Mouse (Mus musculus) heart, embryonic 11.5 days (tissue): ENCODE results near the gene Unc13a. TPM values are rescaled to one million over a fixed set of nuclear protein-coding genes. Genes with fewer than 3 reads are reported as not detected.

Experiments used
- ATAC-seq: fragments of 200-750 bp; cut with Nextera tagmentation; replicated peaks from 2 replicates; pipeline ENCODE4 v1.8.0; 2017; ENCODE audit warnings: moderate library complexity; ENCODE audit not compliant: insufficient number of reproducible peaks, low FRiP score, low TSS enrichment
- H3K27ac ChIP-seq: fragments of 300-500 bp; sonication (generic); 2 replicates; pipeline ENCODE4 v1.5.1; 2014; ENCODE audit warnings: mild to moderate bottlenecking, low read depth, low read length
- H3K27me3 ChIP-seq: fragments of 300-500 bp; sonication (generic); 2 replicates; pipeline ENCODE4 v1.6.1; 2014; ENCODE audit warnings: mild to moderate bottlenecking, low read length, mixed read lengths; ENCODE audit not compliant: control insufficient read depth, insufficient read depth
- H3K36me3 ChIP-seq: fragments of 300-500 bp; sonication (generic); 2 replicates; pipeline ENCODE4 v1.6.1; 2014; ENCODE audit warnings: mild to moderate bottlenecking, low read length, moderate library complexity, mixed read lengths; ENCODE audit not compliant: control insufficient read depth, insufficient read depth
- H3K4me1 ChIP-seq: fragments of 300-500 bp; sonication (generic); 2 replicates; pipeline ENCODE4 v1.6.1; 2014; ENCODE audit warnings: low read length; ENCODE audit not compliant: control insufficient read depth, insufficient read depth
- H3K4me2 ChIP-seq: fragments of 300-500 bp; sonication (generic); 2 replicates; pipeline ENCODE4 v1.6.1; 2014; ENCODE audit warnings: mild to moderate bottlenecking, moderate library complexity
- H3K4me3 ChIP-seq: fragments of 300-500 bp; sonication (generic); 2 replicates; pipeline ENCODE4 v1.5.1; 2014; ENCODE audit warnings: low read depth, low read length
- H3K9ac ChIP-seq: fragments of 300-500 bp; sonication (generic); 2 replicates; pipeline ENCODE4 v1.6.1; 2014; ENCODE audit warnings: mild to moderate bottlenecking, low read depth, low read length, moderate library complexity
- H3K9me3 ChIP-seq: fragments of 300-500 bp; sonication (generic); replicated peaks from 2 replicates; pipeline ENCODE4 v1.6.1; 2016; ENCODE audit warnings: low read length; ENCODE audit not compliant: control insufficient read depth
- WGBS: fragments of 180-500 bp; shearing (Covaris S2); extraction: QIAGEN DNeasy Blood & Tissue Kit; methylation state at CpG from one replicate; pipeline ENCODE4 v1.1.7; 2014; ENCODE audit not compliant: insufficient replicate concordance; 5-methylcytosine and 5-hydroxymethylcytosine counted together
- polyA plus RNA-seq: library from polyadenylated mRNA; unstranded; fragments of >200 nt; fragmentation: Nextera tagmentation; extraction: Ambion mirVana; gene quantifications from 2 replicates; pipeline ENCODE4 v1.2.1, GENCODE M21; 2014

Gene Unc13a
- polyA plus RNA-seq, 1 experiment from 2014 or later, result 0.63 TPM

- Histone ChIP-seq H3K4me1 (peaks cover 23% of the 10 kb centered on the region), H3K36me3 (no peaks in the 10 kb centered on the region), H3K9ac (peak within 1 kb of the TSS; percentile 89), H3K9me3 (no peaks in the 10 kb centered on the region), H3K4me2 (peak within 1 kb of the TSS; percentile 93), H3K27me3 (peaks cover 48% of the 10 kb centered on the region), H3K4me3 (peak within 1 kb of the TSS; percentile 80), H3K27ac (peak within 1 kb of the TSS; percentile 62)
- ATAC-seq, result 0 out of 2 replicates have a peak, but pooled peaks have one; percentile 19
- WGBS, result 2% methylated on average over 40 of the region's 40 CpGs
Measured at GRCm38 (mm10) chr8:71676020-71676741, 4.6 kb upstream of the Unc13a start, which contains the start of gene Jak3. Gene Jak3, plus strand, starts transcription at chr8:71676296.

GRCm38 (mm10) chr8:71675456-71676019 is 4.0 kb upstream of the Unc13a start:
- Histone ChIP-seq H3K36me3 (no peaks in the 10 kb centered on the region), H3K9ac (peak overlapping the region; percentile 89), H3K4me1 (peaks cover 23% of the 10 kb centered on the region), H3K27me3 (peaks cover 42% of the 10 kb centered on the region), H3K4me2 (peak overlapping the region; percentile 93), H3K4me3 (peak overlapping the region; percentile 80), H3K27ac (no peak overlapping the region), H3K9me3 (no peaks in the 10 kb centered on the region)
- WGBS, result 38% methylated on average over 9 of the region's 9 CpGs
- no peak for ATAC-seq

- Histone ChIP-seq H3K27ac (no peak overlapping the region), H3K4me3 (no peak overlapping the region), H3K9ac (no peak overlapping the region), H3K9me3 (no peaks in the 10 kb centered on the region), H3K27me3 (peaks cover 33% of the 10 kb centered on the region), H3K4me2 (no peak overlapping the region), H3K36me3 (no peaks in the 10 kb centered on the region), H3K4me1 (peaks cover 22% of the 10 kb centered on the region)
- ATAC-seq, result no peak
- WGBS, result 60% methylated on average over 2 of the region's 2 CpGs
Measured at GRCm38 (mm10) chr8:71674071-71674470, 2.5 kb upstream of the Unc13a start.

GRCm38 (mm10) chr8:71672168-71672735 is 695 bp upstream of the Unc13a start:
- Histone ChIP-seq H3K9ac (0 out of 2 replicates have a peak overlapping the region, but pooled peaks have one; percentile 18), H3K4me2 (peak overlapping the region; percentile 94), H3K27ac (no peak overlapping the region), H3K9me3 (no peaks in the 10 kb centered on the region), H3K36me3 (no peaks in the 10 kb centered on the region), H3K4me3 (peak overlapping the region; percentile 45; the same call in 1 of the 2 replicates), H3K4me1 (peaks cover 36% of the 10 kb centered on the region), H3K27me3 (peaks cover 15% of the 10 kb centered on the region)
- ATAC-seq, result no peak
- 64% methylated on average over 6 of the region's 6 CpGs for WGBS

GRCm38 (mm10) chr8:71670621-71671548 is 672 bp downstream of the Unc13a start:
- peak overlapping the region; percentile 94 for H3K4me2 ChIP-seq
- H3K27me3 ChIP-seq, result peaks cover 15% of the 10 kb centered on the region
- H3K9ac ChIP-seq, result 0 out of 2 replicates have a peak overlapping the region, but pooled peaks have one; percentile 43
- peak overlapping the region; percentile 45 for H3K4me3 ChIP-seq
- H3K9me3 ChIP-seq, result no peaks in the 10 kb centered on the region
- no peaks in the 10 kb centered on the region for H3K36me3 ChIP-seq
- 1% methylated on average over 58 of the region's 64 CpGs for WGBS
- H3K4me1 ChIP-seq, result peaks cover 32% of the 10 kb centered on the region
- no peak overlapping the region for H3K27ac ChIP-seq
- ATAC-seq, result 0 out of 2 replicates have a peak, but pooled peaks have one; percentile 7

GRCm38 (mm10) chr8:71670198-71670597 is 1.4 kb downstream of the Unc13a start:
- Histone ChIP-seq H3K27me3 (peaks cover 10% of the 10 kb centered on the region), H3K4me3 (peak overlapping the region; percentile 45), H3K9ac (0 out of 2 replicates have a peak overlapping the region, but pooled peaks have one; percentile 43), H3K27ac (no peak overlapping the region), H3K4me2 (peak overlapping the region; percentile 94), H3K4me1 (peaks cover 33% of the 10 kb centered on the region), H3K9me3 (no peaks in the 10 kb centered on the region), H3K36me3 (no peaks in the 10 kb centered on the region)
- no peak for ATAC-seq
- 14% methylated on average over 12 of the region's 12 CpGs for WGBS

GRCm38 (mm10) chr8:71668220-71668975 is 3.2 kb downstream of the Unc13a start:
- H3K4me1 ChIP-seq, result peaks cover 34% of the 10 kb centered on the region
- peaks cover 14% of the 10 kb centered on the region for H3K27me3 ChIP-seq
- no peaks in the 10 kb centered on the region for H3K9me3 ChIP-seq
- peak overlapping the region; percentile 72 for H3K27ac ChIP-seq
- peak overlapping the region; percentile 64 for H3K4me2 ChIP-seq
- no peaks in the 10 kb centered on the region for H3K36me3 ChIP-seq
- peak overlapping the region; percentile 20 for H3K4me3 ChIP-seq
- peak; percentile 41; the same call in 1 of the 2 replicates for ATAC-seq
- WGBS, result 1% methylated on average over 21 of the region's 21 CpGs
- peak overlapping the region; percentile 52 for H3K9ac ChIP-seq
